Mouse (Mus musculus): ENCODE results near the gene Mical2.

- TF ChIP-seq CTCF (conservative IDR thresholded peaks at IDR 0.05; ENCODE audit: low read length) (no peak), POU5F1 (IDR thresholded peaks at IDR 0.05; ENCODE audit: borderline replicate concordance, low read length) (no peak)
Measured at GRCm38 (mm10) chr7:112321798-112322794, 96.4 kb downstream of the Mical2 start.

Data from E14TG2a.4 (cell line).